28 mouse cellular contexts compared by ENCODE assay signal in the genomic region with DNA sequence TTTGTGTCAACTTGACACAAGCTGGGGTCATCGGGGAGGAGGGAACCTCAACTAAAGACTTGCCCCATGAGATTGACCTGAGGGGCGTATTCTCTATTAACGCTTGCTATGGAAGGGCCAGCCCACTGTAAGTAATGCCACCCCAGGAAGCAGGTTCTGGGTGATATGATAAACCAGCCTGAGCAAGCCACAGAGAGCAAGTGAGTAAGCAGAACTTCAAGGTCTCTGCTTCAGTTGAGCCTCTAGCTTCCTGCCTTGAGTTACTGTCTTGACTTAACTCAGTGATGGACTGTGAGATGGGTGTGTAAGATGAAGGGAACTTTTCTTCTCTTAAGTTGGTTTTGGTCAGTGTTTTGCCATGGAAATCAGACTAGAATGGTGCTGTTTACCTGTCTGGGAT.
DNase-seq lines count a peak whose midpoint lies in the region; ATAC-seq lines count a peak whose summit lies in the region.
"Had no signal": no experiment of that assay in that cellular context is flagged by ENCODE, and none has a peak within 500 bp of the region (broad histone marks: within the 10 kb centered on the region; RNA-seq: fewer than 3 reads in every experiment).

No protein-coding gene starts in this region.

- no peaks in the 10 kb centered on the region for H3K9me3 ChIP-seq in heart, embryonic 10.5 days
- no peaks in the 10 kb centered on the region for H3K9me3 ChIP-seq in megakaryocyte, embryonic 14.5 days
- H3K9me3 ChIP-seq: embryonic facial prominence, embryonic 12.5 days; embryonic facial prominence, embryonic 15.5 days; G1E; heart, embryonic 13.5 days had no signal

- DNase-seq in heart, adult 11 months = peak; percentile 68
- no peak for DNase-seq in heart, embryonic 10.5 days (ENCODE audit: low spot score)
- DNase-seq in thymus, postnatal 0 days (ENCODE audit: low spot score) = no peak
- DNase-seq: adrenal gland, adult 8-10 months; adrenal gland, postnatal 25 days; B cell, adult 2 months; cerebellum, adult 18-20 months; cerebellum, adult 9-10 months; cerebellum, postnatal 14 days; forebrain, postnatal 0 days; gastrocnemius, adult 2 months; gastrocnemius, postnatal 14 days; heart, adult 18-20 months; heart, postnatal 14 days; heart, postnatal 4 days had no signal

- WGBS in heart, embryonic 10.5 days = 80% methylated on average over 3 of the region's 3 CpGs

- no peak for ATAC-seq in megakaryocyte, adult 5-6 weeks (ENCODE audit: poor library complexity, severe bottlenecking)
- peak; percentile 61 for ATAC-seq in megakaryocyte progenitor cell, adult 5-6 weeks (replicated peaks; ENCODE audit: poor library complexity)
- no peak for ATAC-seq in cerebellum, adult (ENCODE audit: insufficient number of reproducible peaks, low FRiP score, low TSS enrichment)
- ATAC-seq: activated CD4-positive, CD25-positive, alpha-beta regulatory T cell, adult 4 months; forebrain, embryonic 14.5 days; forebrain, postnatal 0 days; hindbrain, postnatal 0 days had no signal

- no peaks in the 10 kb centered on the region for H3K36me3 ChIP-seq in heart, embryonic 10.5 days
- H3K36me3 ChIP-seq in megakaryocyte, embryonic 14.5 days (replicated peaks; ENCODE audit: low read length) = no peaks in the 10 kb centered on the region
- H3K36me3 ChIP-seq: embryonic facial prominence, embryonic 12.5 days; embryonic facial prominence, embryonic 15.5 days; G1E; heart, embryonic 13.5 days had no signal

- H3K27ac ChIP-seq in heart, embryonic 10.5 days = no peak overlapping the region
- H3K27ac ChIP-seq: embryonic facial prominence, embryonic 12.5 days; embryonic facial prominence, embryonic 15.5 days; gastrocnemius, adult 2 months; heart, embryonic 13.5 days; hindbrain, embryonic 14.5 days; hindbrain, postnatal 0 days had no signal

- H3K27me3 ChIP-seq in heart, embryonic 10.5 days (ENCODE audit: insufficient read depth, poor library complexity, severe bottlenecking) = no peaks in the 10 kb centered on the region
- peaks cover 9% of the 10 kb centered on the region for H3K27me3 ChIP-seq in megakaryocyte, embryonic 14.5 days (replicated peaks)
- H3K27me3 ChIP-seq: CH12.LX; embryonic facial prominence, embryonic 12.5 days had no signal

- peaks cover 8% of the 10 kb centered on the region; the same call in 1 of the 2 replicates for H3K4me1 ChIP-seq in heart, embryonic 10.5 days
- H3K4me1 ChIP-seq in megakaryocyte, embryonic 14.5 days = peaks cover 54% of the 10 kb centered on the region

- no peak overlapping the region for H3K4me3 ChIP-seq in heart, embryonic 10.5 days
- H3K4me3 ChIP-seq in megakaryocyte, embryonic 14.5 days (replicated peaks) = peak overlapping the region; percentile 15
- H3K4me3 ChIP-seq: embryonic facial prominence, embryonic 12.5 days; embryonic facial prominence, embryonic 15.5 days; gastrocnemius, adult 2 months; heart, embryonic 13.5 days had no signal
